8 mouse cellular contexts compared by ENCODE assay signal in genomic region chr8:48098792-48099191, GRCm38 (mm10). TPM values are rescaled to one million over a fixed set of nuclear protein-coding genes. Genes with fewer than 3 reads are reported as not detected.
A peak's percentile ranks its signal among the peaks of the same experiment; 100 is the strongest.
DNase-seq lines count a peak whose midpoint lies in the region; ATAC-seq and TF ChIP-seq lines count a peak whose summit lies in the region.

Dctd (plus strand) TSS chr8:48099092.

- WGBS in forebrain, embryonic 14.5 days = 87% methylated on average over 12 of the region's 12 CpGs
- WGBS in limb, embryonic 13.5 days = 87% methylated on average over 12 of the region's 12 CpGs

- peak; percentile 22 for DNase-seq in heart, adult 11 months
- DNase-seq in heart, postnatal 25 days (ENCODE audit: low spot score) = no peak
- no peak for DNase-seq in forebrain, embryonic 14.5 days (ENCODE audit: low spot score)
- DNase-seq in ovary, adult 18-20 months (ENCODE audit: low spot score) = no peak
- no peak for DNase-seq in right cerebral cortex, adult 18-20 months
- no peak for DNase-seq in cerebellum, postnatal 10 days

- H3K4me2 ChIP-seq in forebrain, embryonic 14.5 days (ENCODE audit: low read length) = peak within 1 kb of the TSS; percentile 44
- H3K4me2 ChIP-seq in limb, embryonic 13.5 days (replicated peaks) = peak within 1 kb of the TSS; percentile 65

- no peak within 1 kb of the TSS for H3ac ChIP-seq in C2C12 (ENCODE audit: control insufficient read depth, insufficient read length, low read depth)

- ATAC-seq in forebrain, embryonic 14.5 days = no peak
- ATAC-seq in limb, embryonic 13.5 days (ENCODE audit: low FRiP score, low read depth) = no peak

- intact Hi-C loops in heart, postnatal 25 days (cut with DNase I) = no loop called here

- no peaks in the 10 kb centered on the region for H3K79me3 ChIP-seq in C2C12 (ENCODE audit: low read depth)

- no peaks in the 10 kb centered on the region for H3K79me2 ChIP-seq in C2C12 (ENCODE audit: control insufficient read depth, insufficient read depth)

- H3K36me3 ChIP-seq in C2C12 (ENCODE audit: control insufficient read depth, insufficient read depth) = no peaks in the 10 kb centered on the region
- no peaks in the 10 kb centered on the region for H3K36me3 ChIP-seq in forebrain, embryonic 14.5 days (ENCODE audit: control insufficient read depth, insufficient read depth, low read length)
- H3K36me3 ChIP-seq in limb, embryonic 13.5 days = no peaks in the 10 kb centered on the region

- H3K27me3 ChIP-seq in C2C12 (ENCODE audit: control insufficient read depth, insufficient read depth, insufficient read length) = no peaks in the 10 kb centered on the region
- H3K27me3 ChIP-seq in forebrain, embryonic 14.5 days (replicated peaks; ENCODE audit: control insufficient read depth, insufficient read depth, low read length) = no peaks in the 10 kb centered on the region
- 0 out of 2 replicates have a peak, but pooled peaks cover 4% of the 10 kb centered on the region for H3K27me3 ChIP-seq in limb, embryonic 13.5 days

- no peak for TF ChIP-seq CTCF in C2C12 (IDR thresholded peaks at IDR 0.05; ENCODE audit: control insufficient read depth, insufficient read depth, insufficient read length)

- H3K9ac ChIP-seq in forebrain, embryonic 14.5 days (ENCODE audit: low read length) = peak within 1 kb of the TSS; percentile 57; the same call in 1 of the 2 replicates
- H3K9ac ChIP-seq in limb, embryonic 13.5 days = no peak within 1 kb of the TSS

- no peaks in the 10 kb centered on the region for H3K9me3 ChIP-seq in forebrain, embryonic 14.5 days (replicated peaks; ENCODE audit: control insufficient read depth, low read length)
- H3K9me3 ChIP-seq in limb, embryonic 13.5 days = peaks cover 4% of the 10 kb centered on the region; the same call in 1 of the 2 replicates

- no peak within 1 kb of the TSS for H3K27ac ChIP-seq in forebrain, embryonic 14.5 days (ENCODE audit: low read depth, low read length)
- no peak within 1 kb of the TSS for H3K27ac ChIP-seq in limb, embryonic 13.5 days

- H3K4me1 ChIP-seq in forebrain, embryonic 14.5 days (ENCODE audit: control insufficient read depth, insufficient read depth, low read length) = peaks cover 3% of the 10 kb centered on the region; the same call in 1 of the 2 replicates
- H3K4me1 ChIP-seq in limb, embryonic 13.5 days = peaks cover 7% of the 10 kb centered on the region; the same call in 1 of the 2 replicates

- no peak within 1 kb of the TSS for H3K4me3 ChIP-seq in C2C12 (ENCODE audit: insufficient read depth, poor library complexity, severe bottlenecking)
- H3K4me3 ChIP-seq in forebrain, embryonic 14.5 days (ENCODE audit: low read depth, low read length) = no peak within 1 kb of the TSS; the same call in 1 of the 2 replicates
- H3K4me3 ChIP-seq in limb, embryonic 13.5 days = peak within 1 kb of the TSS; percentile 34

TF ChIP-seq in C2C12, 6 proteins besides CTCF, POLR2A, EP300 and RAD21:
- TF ChIP-seq MYOD1 (IDR thresholded peaks at IDR 0.05; ENCODE audit: control insufficient read depth, insufficient read length, low read depth) (no peak), FOSL1 (IDR thresholded peaks at IDR 0.05; ENCODE audit: insufficient read depth, low read length, poor library complexity, severe bottlenecking) (no peak), MAX (IDR thresholded peaks at IDR 0.05) (no peak), USF1 (IDR thresholded peaks at IDR 0.05; ENCODE audit: low read depth) (no peak), MYOG (IDR thresholded peaks at IDR 0.05; ENCODE audit: control insufficient read depth, extremely low read depth, insufficient read length) (no peak), CEBPB (IDR thresholded peaks at IDR 0.05; ENCODE audit: low read depth) (no peak)

RNA-seq across cellular contexts. Expression of gene Dctd, which starts in this region (rescaled TPM):
- 1 to 10 TPM; 1.7 to 1.8 TPM for total RNA-seq in heart, postnatal 25 days (2021)
- 27.2 TPM for polyA plus RNA-seq in C2C12 (2012; fragmentation: generic; extraction: Trizol)
- polyA plus RNA-seq in forebrain, embryonic 14.5 days (2014; fragmentation: Nextera tagmentation; extraction: Ambion mirVana) = 13.5 and 14.2 TPM in 2 replicates
- polyA plus RNA-seq in limb, embryonic 13.5 days (2015; fragmentation: Nextera tagmentation; extraction: Ambion mirVana) = 34.5 and 38.3 TPM in 2 replicates
